Mouse (Mus musculus) stomach, postnatal 0 days (tissue): ENCODE data around the gene Cuedc1.

Experiments used
- CTCF ChIP-seq: IDR thresholded peaks from 2 replicates; pipeline ENCODE4 v1.5.1; 2016; ENCODE audit warnings: antibody characterized with exemption, low read depth, mild to moderate bottlenecking, moderate library complexity
- EP300 ChIP-seq: optimal IDR thresholded peaks from 2 replicates; pipeline ENCODE3; 2016; ENCODE audit warnings: antibody characterized with exemption

GRCm38 (mm10) chr11:88172601-88173325 is 74.9 kb downstream of the Cuedc1 start:
- no peak for TF ChIP-seq EP300
- no peak for TF ChIP-seq CTCF
